ENCODE assay signal across 28 mouse cellular contexts in the genomic region with DNA sequence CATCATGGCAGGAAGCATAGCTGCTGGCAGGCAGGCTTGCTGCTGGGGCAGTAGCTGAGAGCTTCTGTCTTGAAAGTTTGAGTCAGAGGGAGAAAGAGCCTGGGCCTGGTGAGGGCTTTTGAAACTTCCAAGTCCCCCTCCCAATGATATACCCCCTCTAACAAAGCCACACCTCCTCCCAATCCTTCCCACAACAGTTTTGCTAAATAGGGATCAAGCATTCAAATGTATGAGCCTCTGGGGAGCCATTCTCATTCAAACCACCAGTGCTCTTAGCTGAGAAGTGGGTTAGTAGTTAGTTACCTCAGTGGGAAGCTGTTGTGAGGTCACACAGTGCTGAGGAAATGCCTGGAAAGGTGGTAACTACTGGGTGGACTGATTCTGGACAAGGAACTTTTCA. TPM values are rescaled to one million over a fixed set of nuclear protein-coding genes. Genes with fewer than 3 reads are reported as not detected.
"Had no signal": no experiment of that assay in that cellular context is flagged by ENCODE, and none has a peak within 500 bp of the region (broad histone marks: within the 10 kb centered on the region; RNA-seq: fewer than 3 reads in every experiment).

No protein-coding gene starts in this region.

- H3K27me3 ChIP-seq: embryonic facial prominence, embryonic 12.5 days; embryonic facial prominence, embryonic 13.5 days; embryonic facial prominence, embryonic 15.5 days; forebrain, embryonic 12.5 days; forebrain, embryonic 13.5 days; forebrain, embryonic 15.5 days had no signal

- H3K9ac ChIP-seq: embryonic facial prominence, embryonic 12.5 days; embryonic facial prominence, embryonic 13.5 days; embryonic facial prominence, embryonic 15.5 days; forebrain, embryonic 12.5 days; forebrain, embryonic 13.5 days; forebrain, embryonic 15.5 days; forebrain, postnatal 0 days had no signal

- DNase-seq: cerebellum, postnatal 10 days; cerebellum, postnatal 14 days; cerebellum, postnatal 25 days; cerebellum, postnatal 36 days; embryo, embryonic 11 days; forebrain, postnatal 0 days; gastrocnemius, adult 2 months; gastrocnemius, postnatal 10 days; gastrocnemius, postnatal 14 days; gastrocnemius, postnatal 25 days; gastrocnemius, postnatal 36 days; heart, adult 11 months; heart, adult 18-20 months; heart, adult 2 months had no signal

- H3K4me1 ChIP-seq: embryonic facial prominence, embryonic 10.5 days; embryonic facial prominence, embryonic 12.5 days; embryonic facial prominence, embryonic 13.5 days; embryonic facial prominence, embryonic 15.5 days; forebrain, embryonic 10.5 days; forebrain, embryonic 12.5 days; forebrain, embryonic 13.5 days; forebrain, embryonic 15.5 days; heart, embryonic 10.5 days had no signal

- H3K4me3 ChIP-seq: embryonic facial prominence, embryonic 10.5 days; embryonic facial prominence, embryonic 12.5 days; embryonic facial prominence, embryonic 13.5 days; embryonic facial prominence, embryonic 15.5 days; erythroblast, embryonic 14.5 days; forebrain, embryonic 10.5 days; forebrain, embryonic 12.5 days; forebrain, embryonic 13.5 days; forebrain, embryonic 15.5 days; gastrocnemius, adult 2 months; heart, adult 2 months; heart, embryonic 10.5 days had no signal

- H3K9me3 ChIP-seq: embryonic facial prominence, embryonic 10.5 days; embryonic facial prominence, embryonic 12.5 days; embryonic facial prominence, embryonic 13.5 days; embryonic facial prominence, embryonic 15.5 days; forebrain, embryonic 10.5 days; forebrain, embryonic 12.5 days; forebrain, embryonic 13.5 days; forebrain, embryonic 15.5 days; heart, embryonic 10.5 days had no signal

- H3K4me2 ChIP-seq: embryonic facial prominence, embryonic 12.5 days; embryonic facial prominence, embryonic 13.5 days; embryonic facial prominence, embryonic 15.5 days; forebrain, embryonic 12.5 days; forebrain, embryonic 13.5 days; forebrain, embryonic 15.5 days had no signal

- ATAC-seq: forebrain, embryonic 13.5 days; forebrain, embryonic 14.5 days; forebrain, embryonic 15.5 days; forebrain, embryonic 16.5 days; forebrain, postnatal 0 days had no signal

- H3K36me3 ChIP-seq: embryonic facial prominence, embryonic 10.5 days; embryonic facial prominence, embryonic 12.5 days; embryonic facial prominence, embryonic 13.5 days; embryonic facial prominence, embryonic 15.5 days; forebrain, embryonic 10.5 days; forebrain, embryonic 12.5 days; forebrain, embryonic 15.5 days; heart, embryonic 10.5 days had no signal

- H3K27ac ChIP-seq: embryonic facial prominence, embryonic 10.5 days; embryonic facial prominence, embryonic 12.5 days; embryonic facial prominence, embryonic 13.5 days; embryonic facial prominence, embryonic 15.5 days; forebrain, embryonic 10.5 days; forebrain, embryonic 12.5 days; forebrain, embryonic 13.5 days; forebrain, embryonic 15.5 days; gastrocnemius, adult 2 months; heart, adult 2 months; heart, embryonic 10.5 days had no signal

RNA-seq across cellular contexts. Expression of a gene that starts 41.4 kb away (rescaled TPM):
- polyA plus RNA-seq: cortical plate, adult 2 months; erythroblast, embryonic 14.5 days; forebrain, embryonic 10.5 days; forebrain, embryonic 11.5 days; forebrain, embryonic 12.5 days; forebrain, embryonic 13.5 days; forebrain, embryonic 14.5 days; forebrain, embryonic 16.5 days; forebrain, postnatal 0 days had no signal

RNA-seq across cellular contexts. Expression of a gene that starts 58.8 kb away (rescaled TPM):
- polyA plus RNA-seq: erythroblast, embryonic 14.5 days had no signal
